Mouse (Mus musculus) thymus, postnatal 10 days (tissue): Measurements from ENCODE around the gene Hdac7.

Experiments
- DNase-seq, 2 experiments: peaks; one replicate each; pipeline ENCODE4 v3.0.0; 2021; ENCODE audit warnings: low spot score in 2 of 2

Gene Hdac7

DNA sequence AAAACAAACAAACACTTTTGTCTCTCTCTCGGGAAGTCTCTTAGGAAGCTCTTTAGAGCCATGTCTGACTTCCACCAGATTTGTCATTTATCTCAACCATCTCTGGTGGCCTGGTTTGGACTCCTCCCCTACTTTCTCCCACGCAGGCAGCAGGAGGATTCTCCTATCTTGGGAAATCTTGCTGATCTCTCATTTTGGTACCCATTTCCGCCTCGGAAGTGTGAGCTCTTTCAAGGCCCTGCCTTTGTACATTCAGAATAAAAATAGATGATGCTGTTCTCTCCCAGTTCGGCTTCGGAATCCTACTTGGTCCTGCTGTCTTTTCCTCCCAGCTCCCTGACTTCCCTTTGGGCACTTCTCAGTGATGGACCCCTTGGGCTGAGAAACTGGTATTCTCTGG lies 10.2 kb upstream of the Hdac7 start:
- DNase-seq = no peak

DNA sequence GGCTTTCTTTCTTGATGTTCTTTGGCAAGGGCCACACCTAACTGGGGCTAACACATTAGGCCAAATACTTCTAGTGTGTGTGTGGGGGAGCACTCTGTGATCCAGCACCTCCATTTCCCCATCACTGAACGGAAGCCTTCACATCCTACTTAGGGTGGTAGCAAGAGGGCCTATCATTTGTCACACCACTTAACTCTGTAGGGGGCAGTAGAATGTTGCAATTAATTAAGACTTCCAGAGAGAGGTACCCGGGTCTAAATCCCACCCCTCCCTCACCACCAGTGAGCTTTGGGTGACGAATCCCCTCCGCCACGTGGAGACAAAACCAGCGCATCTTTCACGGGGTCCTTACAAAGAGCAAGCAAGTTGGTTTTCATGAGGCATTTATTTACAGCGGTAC lies 9.8 kb upstream of the Hdac7 start:
- DNase-seq = no peak

DNA sequence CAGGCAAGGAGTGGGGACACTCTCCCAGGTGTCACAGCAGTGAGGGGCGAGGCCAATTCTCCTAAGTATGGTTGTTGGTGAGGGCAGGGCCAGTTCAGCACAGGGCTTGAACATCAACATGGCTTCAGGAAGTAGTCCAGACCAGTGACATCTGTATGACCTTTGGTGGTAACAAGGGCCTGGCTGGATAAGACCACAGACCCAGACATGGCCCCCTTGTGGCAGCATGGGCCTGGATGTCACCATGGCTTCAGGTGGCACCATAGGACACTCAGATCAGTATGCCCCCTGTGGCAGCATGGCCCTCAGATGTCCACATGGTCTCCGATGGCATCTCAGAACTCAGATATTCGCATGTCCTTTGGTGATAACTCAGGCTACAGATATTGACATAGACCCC lies 8.0 kb upstream of the Hdac7 start:
- no peak for DNase-seq

DNA sequence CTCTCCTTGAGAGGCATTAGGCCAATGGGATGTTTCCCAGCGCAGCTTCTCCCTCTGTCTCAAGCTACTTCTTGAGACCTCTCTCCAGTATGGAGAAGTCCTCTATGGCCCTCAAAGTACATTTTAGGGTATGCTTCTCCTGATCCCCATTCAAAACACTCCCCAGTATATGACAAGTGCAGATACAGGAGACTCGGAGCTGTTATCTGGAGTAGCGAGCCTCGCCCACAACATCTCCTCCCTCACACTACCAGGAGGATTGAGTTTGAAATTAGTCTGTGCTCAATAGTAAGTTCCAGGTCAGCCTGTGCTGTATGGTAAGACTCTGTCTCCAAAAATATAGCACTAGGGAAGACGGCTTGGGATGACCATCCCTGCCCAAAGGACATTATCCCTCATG lies 6.7 kb upstream of the Hdac7 start:
- no peak for DNase-seq

- DNase-seq = peak in 1 of 2 experiments; percentile 74
Measured at GRCm38 (mm10) chr15:97850441-97850840, 6.1 kb upstream of the Hdac7 start.

DNA sequence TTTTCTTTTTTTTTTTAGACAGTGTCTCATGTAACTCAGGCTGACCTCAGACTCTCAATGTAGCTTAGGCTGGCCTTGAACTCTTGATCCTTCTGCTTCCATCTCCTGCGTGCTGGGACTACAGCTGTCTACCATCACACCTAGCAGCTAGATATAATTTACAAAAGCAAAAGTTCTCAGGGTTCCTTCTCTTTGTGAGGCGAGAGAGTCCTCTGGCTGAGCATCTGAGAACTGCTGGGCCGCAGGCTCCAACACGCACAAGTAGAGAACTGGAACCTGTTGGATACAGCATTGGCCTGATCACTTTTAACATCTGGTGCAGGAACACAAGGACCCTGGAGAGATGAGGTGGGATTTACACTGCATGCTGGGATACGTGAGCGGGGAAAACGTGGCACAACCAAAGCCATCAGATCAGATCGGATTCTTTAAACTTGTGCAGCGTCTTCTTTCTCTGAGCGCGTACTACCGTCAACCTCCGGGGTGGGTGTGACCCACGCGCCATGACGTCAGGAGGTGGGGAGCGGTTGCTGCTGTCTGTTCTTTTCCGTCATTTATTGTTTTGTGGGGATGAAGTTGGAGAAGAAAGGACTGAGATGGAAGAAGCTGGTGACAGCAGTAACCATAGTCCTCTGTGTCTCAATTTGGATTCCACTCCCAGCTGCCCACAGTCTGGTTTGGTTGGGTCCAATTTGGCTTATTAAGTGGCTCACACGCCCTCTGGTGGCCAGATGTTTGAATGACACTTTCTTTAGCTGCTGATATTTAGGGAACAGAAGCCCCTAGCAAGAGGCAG lies 5.0 kb upstream of the Hdac7 start:
- peak; percentile 75 to 82 for DNase-seq

DNA sequence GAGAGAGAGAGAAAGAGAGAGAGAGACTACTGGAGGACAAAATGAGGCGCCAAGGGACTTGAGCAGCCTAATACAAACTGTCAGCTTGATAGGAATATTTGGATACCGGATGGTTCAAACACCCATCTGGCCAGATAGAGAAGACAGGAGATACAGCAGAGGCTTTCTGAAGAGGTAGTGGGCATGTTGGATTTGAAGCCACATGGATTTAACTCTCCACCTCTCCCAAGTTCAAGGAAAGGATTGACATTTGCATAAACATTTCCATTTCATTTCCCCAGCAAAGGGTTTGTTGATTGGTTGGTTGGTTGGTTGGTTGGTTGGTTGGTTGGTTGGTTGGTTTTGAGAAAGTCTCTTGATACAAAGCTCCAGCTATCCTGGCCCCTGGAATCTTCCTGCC lies 3.6 kb upstream of the Hdac7 start:
- no peak for DNase-seq

DNA sequence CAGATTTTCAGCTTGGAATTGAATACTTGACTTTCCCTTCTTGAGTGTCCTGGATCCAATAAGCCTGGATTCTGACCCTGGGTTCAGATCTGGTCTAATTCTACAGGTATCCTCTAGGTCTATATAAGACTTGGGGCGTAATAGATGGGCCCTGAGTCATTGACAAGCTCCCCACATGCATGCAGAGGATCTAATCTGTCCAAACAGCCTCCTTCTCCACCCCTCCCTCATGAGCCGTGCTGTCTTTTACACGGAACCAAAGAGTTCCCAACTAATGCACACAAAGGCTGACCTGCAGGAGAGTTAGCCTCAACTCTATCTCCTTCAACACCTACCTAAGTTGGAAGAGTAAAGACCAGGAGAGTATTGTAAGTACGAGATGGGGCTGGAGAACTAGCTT lies 3.0 kb upstream of the Hdac7 start:
- no peak for DNase-seq

- DNase-seq = no peak
Measured at GRCm38 (mm10) chr15:97846121-97846882, 2.0 kb upstream of the Hdac7 start.

DNA sequence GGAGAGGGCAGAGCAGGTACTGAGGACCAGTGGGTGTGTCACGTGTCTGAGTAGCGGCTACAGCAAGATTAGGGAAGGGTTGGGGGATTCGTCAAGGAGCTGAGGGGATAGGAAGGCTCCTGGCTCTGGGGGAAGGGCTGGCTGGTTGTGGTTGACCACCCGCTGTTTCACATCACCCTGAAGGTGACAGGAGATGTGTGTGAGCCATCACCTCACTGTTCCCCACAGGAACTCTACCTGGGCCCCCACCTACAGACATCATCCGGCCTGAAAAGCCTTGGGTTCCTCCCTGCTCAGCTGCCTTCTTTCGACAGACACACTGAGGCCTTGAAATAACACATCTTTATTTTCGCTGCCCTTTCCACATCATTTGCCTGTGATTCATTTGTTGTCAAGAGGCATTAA lies 1.1 kb downstream of the Hdac7 start:
- peak in 1 of 2 experiments; percentile 48 for DNase-seq

DNA sequence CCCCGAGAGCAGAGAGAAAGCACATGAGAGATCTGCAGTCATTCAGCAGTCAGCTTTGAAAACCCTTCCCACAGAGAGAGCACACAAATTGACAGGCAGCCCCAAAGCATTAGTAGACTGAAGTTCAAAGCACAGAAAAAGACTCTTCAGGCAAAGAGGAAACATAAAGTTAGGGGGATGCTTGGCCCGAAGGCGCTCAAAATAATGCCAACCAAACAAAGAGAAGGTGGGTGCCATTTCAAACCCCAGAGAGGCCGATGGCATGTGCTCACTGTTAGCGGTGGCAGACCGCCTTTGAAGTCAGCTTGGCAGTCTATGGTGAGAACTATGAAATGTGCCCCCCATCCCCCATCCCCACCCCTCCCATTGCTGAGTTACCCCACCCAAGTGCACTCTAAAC lies 2.2 kb downstream of the Hdac7 start:
- DNase-seq = peak; percentile 67 to 68

DNA sequence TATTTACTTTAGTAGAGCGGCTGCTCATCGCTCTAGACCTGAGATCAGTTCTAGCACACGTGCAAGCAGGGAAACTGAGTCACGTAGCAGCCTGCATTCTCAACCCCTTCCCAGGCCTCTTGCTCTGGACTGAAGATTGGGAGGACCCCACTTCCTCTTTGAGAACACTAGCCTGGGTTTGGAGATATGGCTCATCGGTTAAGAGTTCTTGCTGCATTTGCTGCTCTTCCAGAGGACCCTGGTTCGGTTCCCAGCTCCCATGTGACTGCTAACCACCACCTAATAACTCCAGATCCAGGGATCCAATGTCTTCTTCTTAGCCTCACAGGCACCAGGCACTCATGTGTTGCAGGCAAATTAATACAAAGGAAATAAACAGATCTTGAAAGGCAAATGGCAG lies 2.9 kb downstream of the Hdac7 start:
- DNase-seq = peak in 1 of 2 experiments; percentile 21

- peak in 1 of 2 experiments; percentile 7 for DNase-seq
Measured at GRCm38 (mm10) chr15:97840781-97841180, 3.5 kb downstream of the Hdac7 start.

DNA sequence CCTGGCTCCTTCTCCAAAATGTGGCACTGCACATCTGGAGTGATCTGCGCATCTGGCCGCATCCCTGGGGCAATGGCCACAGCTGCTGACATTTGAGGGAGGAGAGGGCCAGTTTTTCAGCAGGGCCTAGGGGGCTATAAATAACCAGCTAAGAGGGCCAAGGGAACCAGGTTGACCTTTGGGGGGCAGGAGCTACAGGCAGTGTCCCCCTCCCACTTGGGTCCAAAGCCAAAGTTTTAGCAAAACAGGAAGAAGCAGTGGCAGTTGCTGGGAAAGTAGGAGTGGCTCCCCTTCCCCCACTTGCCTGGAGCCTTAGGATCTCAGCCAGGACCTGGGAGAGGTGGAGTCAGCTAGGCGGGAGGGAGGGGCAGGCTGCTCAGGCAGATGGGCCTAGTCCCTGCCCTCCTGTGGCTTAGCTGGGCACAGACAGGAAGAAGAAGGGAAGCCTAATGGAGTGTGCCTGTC lies 4.3 kb downstream of the Hdac7 start:
- DNase-seq = peak in 1 of 2 experiments; percentile 13

DNA sequence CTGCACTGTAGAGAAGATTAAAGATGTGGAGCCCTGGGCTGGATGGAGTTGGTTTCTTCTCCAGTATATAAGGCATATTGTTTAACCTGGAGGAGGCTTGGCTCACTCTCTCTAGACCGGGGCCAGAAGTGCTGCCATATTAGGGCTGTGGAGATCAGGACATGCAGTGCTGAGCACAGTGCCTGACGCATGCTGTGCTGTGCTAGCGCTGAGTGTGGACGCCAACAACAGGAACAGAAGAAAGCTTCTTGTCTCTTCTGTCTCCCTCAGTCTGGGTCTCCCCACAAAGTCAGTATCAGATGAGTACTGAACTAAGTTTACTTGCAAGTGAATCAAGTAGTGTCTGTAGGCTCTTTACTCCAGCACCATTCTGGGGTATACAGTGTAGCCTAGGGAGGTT lies 4.8 kb downstream of the Hdac7 start:
- peak in 1 of 2 experiments; percentile 14 for DNase-seq

DNA sequence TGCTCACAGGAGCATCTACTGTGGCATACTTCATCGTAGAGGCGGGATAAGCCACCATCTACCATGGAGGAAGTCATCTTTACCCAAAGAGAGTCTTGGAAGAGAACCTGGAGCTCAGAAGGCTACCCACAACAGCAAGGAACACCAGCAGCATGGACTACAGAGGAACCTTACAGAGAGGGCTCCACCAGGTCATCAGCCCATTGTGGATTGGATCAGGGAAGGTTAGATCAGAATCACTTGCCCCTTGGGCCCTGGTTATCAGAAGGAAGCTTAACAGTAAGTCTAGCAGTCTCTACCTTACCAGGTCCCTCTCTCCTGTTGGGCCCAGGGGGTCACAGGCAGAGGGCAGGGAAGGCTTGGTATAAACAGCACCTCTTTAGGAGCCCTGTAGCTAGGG lies 5.3 kb downstream of the Hdac7 start:
- peak in 1 of 2 experiments; percentile 7 for DNase-seq

DNA sequence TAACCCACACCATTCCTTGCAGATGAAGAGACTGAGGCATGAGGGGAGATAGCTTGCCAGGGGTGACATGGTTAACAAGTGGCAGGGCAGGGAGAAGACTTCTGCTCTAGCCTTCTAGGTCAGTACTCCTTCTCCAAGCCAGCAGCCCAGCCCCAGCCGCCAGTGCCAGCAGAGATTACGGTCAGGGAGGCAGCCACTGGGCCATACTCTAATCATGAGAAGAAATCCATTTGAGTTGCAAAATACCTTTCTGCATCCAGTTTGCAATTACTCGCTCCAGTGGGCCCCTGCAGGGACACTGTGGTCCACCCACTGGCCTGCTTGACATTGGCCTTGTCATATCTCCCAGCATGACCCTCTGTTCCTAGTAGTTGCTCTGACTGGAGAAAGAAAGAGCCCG lies 5.9 kb downstream of the Hdac7 start:
- peak in 1 of 2 experiments; percentile 11 for DNase-seq

DNA sequence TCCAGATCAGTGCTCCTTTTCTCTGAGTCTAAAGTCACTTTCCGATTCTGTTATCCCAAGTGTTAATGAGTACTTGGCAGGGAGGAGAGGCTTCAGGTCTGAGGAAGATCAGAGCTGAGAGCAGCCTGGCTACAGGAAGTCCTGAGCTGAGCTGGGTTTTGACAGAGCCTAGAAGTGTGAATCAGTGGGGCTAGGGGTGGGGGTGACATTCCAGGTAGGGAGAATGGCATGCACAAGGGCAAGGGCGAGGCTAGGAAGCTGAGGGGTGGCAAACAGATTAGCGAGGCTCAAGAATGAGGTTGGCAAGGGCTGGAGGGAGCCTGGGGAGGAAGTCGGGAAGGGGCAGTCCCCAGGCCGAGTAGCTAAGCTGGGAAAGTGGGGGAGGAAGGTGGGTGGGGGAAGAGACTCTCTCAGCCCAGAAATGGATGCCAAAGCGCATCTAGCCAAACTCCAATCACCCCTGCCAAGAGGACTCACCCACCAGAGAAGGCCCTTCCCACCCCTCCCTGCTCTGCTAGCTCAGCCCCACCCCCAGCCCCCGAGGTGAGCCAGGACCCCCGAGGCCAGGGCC lies 6.7 kb downstream of the Hdac7 start:
- no peak for DNase-seq

DNA sequence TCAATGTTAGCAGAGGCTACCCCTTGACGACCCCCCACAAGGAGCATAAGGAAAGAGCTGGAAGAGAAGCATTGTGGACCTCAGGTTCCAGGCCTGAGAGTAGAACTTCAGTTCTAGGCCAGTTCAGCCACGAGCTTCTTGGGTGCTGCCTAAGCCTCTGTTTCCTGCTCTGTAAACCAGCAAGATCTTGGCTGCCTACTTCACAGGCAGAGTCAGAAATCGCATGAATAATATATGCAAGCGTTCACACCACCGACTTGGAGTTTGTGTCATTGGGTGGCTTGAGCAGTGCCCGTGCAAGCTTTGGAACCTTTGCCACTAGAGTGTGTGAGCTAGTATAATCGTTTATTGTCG lies 7.4 kb downstream of the Hdac7 start:
- no peak for DNase-seq

GRCm38 (mm10) chr15:97836153-97836893 lies 8.0 kb downstream of the Hdac7 start:
- DNase-seq = peak; percentile 80 to 83

- DNase-seq = no peak
Measured at GRCm38 (mm10) chr15:97832764-97833479, 11.4 kb downstream of the Hdac7 start.
